Mouse (Mus musculus) brown adipose tissue, adult 24 weeks (tissue): ENCODE data around the gene Cdca7l. TPM values are rescaled to one million over a fixed set of nuclear protein-coding genes. Genes with fewer than 3 reads are reported as not detected.
"Not testable (repeated sequence)": the region's sequence is repeated elsewhere in the genome, so short reads cannot be mapped to it uniquely, and the experiment has no call there.

Experiments used
- H3K27ac ChIP-seq: fragments of 200-500 bp; replicated peaks from 2 replicates; pipeline ENCODE4 v1.5.1; 2012; ENCODE audit warnings: low read depth, mild to moderate bottlenecking, low read length
- H3K4me1 ChIP-seq: fragments of 200-500 bp; 2 replicates; pipeline ENCODE4 v1.6.1; 2012; ENCODE audit warnings: low read length, mixed read lengths; ENCODE audit not compliant: control insufficient read depth, insufficient read depth, insufficient read length
- H3K4me3 ChIP-seq: fragments of 200-500 bp; 2 replicates; pipeline ENCODE4 v1.5.1; 2012; ENCODE audit warnings: low read depth, mild to moderate bottlenecking, low read length, moderate library complexity; ENCODE audit not compliant: insufficient read depth
- polyA plus RNA-seq: library from polyadenylated mRNA; stranded (reverse); fragments of >200 nt; gene quantifications from 2 replicates; pipeline ENCODE4 v1.2.4, GENCODE M21; 2012; ENCODE audit not compliant: missing spikeins, insufficient read depth, insufficient read length

Gene Cdca7l
- 3.1 TPM in 1 of 2 replicates, not detected in the other for polyA plus RNA-seq

- not testable (repeated sequence) for H3K27ac ChIP-seq, H3K4me3 ChIP-seq
These were observed at the start of gene Cdca7l for GRCm38 (mm10) chr12:117803989-117804388. Cdca7l (plus strand) TSS chr12:117804289.

GRCm38 (mm10) chr12:117756010-117756409 lies 48.1 kb upstream of the Cdca7l start:
- peaks cover 22% of the 10 kb centered on the region for H3K4me1 ChIP-seq
- no peak overlapping the region for H3K4me3 ChIP-seq
- H3K27ac ChIP-seq: peak overlapping the region; percentile 41

More at GRCm38 (mm10) chr12:117803989-117804388, at the start of gene Cdca7l:
- H3K4me1 ChIP-seq: not testable (repeated sequence)

GRCm38 (mm10) chr12:117760373-117760772 lies 43.7 kb upstream of the Cdca7l start:
- Histone ChIP-seq H3K4me1 (peaks cover 13% of the 10 kb centered on the region), H3K27ac (0 out of 2 replicates have a peak overlapping the region, but pooled peaks have one; percentile 35), H3K4me3 (no peak overlapping the region)

- Histone ChIP-seq H3K4me1 (peaks cover 12% of the 10 kb centered on the region), H3K27ac (peak overlapping the region; percentile 65)
These were observed 43.2 kb upstream of the Cdca7l start for GRCm38 (mm10) chr12:117760846-117761245.

GRCm38 (mm10) chr12:117761698-117762097 lies 42.4 kb upstream of the Cdca7l start:
- Histone ChIP-seq H3K27ac (0 out of 2 replicates have a peak overlapping the region, but pooled peaks have one; percentile 14), H3K4me1 (peaks cover 11% of the 10 kb centered on the region), H3K4me3 (no peak overlapping the region)

More at GRCm38 (mm10) chr12:117760846-117761245, 43.2 kb upstream of the Cdca7l start:
- H3K4me3 ChIP-seq: no peak overlapping the region

GRCm38 (mm10) chr12:117763247-117763646 lies 40.8 kb upstream of the Cdca7l start:
- peaks cover 11% of the 10 kb centered on the region for H3K4me1 ChIP-seq

GRCm38 (mm10) chr12:117764839-117765238 lies 39.2 kb upstream of the Cdca7l start:
- Histone ChIP-seq H3K27ac (0 out of 2 replicates have a peak overlapping the region, but pooled peaks have one; percentile 20), H3K4me3 (no peak overlapping the region), H3K4me1 (peaks cover 11% of the 10 kb centered on the region)

More at GRCm38 (mm10) chr12:117763247-117763646, 40.8 kb upstream of the Cdca7l start:
- Histone ChIP-seq H3K4me3 (no peak overlapping the region), H3K27ac (peak overlapping the region; percentile 77)

- no peaks in the 10 kb centered on the region for H3K4me1 ChIP-seq
- H3K27ac ChIP-seq: no peak overlapping the region
- no peak overlapping the region for H3K4me3 ChIP-seq
These were observed 35.0 kb upstream of the Cdca7l start for GRCm38 (mm10) chr12:117769113-117769512.

- H3K27ac ChIP-seq: no peak overlapping the region
- no peaks in the 10 kb centered on the region for H3K4me1 ChIP-seq
- H3K4me3 ChIP-seq: no peak overlapping the region
These were observed 33.9 kb upstream of the Cdca7l start for GRCm38 (mm10) chr12:117770211-117770610.

GRCm38 (mm10) chr12:117771156-117771555 lies 32.9 kb upstream of the Cdca7l start:
- no peak overlapping the region for H3K27ac ChIP-seq
- no peaks in the 10 kb centered on the region for H3K4me1 ChIP-seq
- no peak overlapping the region for H3K4me3 ChIP-seq

GRCm38 (mm10) chr12:117772638-117773037 lies 31.5 kb upstream of the Cdca7l start:
- Histone ChIP-seq H3K27ac (no peak overlapping the region), H3K4me1 (no peaks in the 10 kb centered on the region), H3K4me3 (no peak overlapping the region)

- no peak overlapping the region for H3K27ac ChIP-seq
- H3K4me3 ChIP-seq: no peak overlapping the region
- no peaks in the 10 kb centered on the region for H3K4me1 ChIP-seq
These were observed 27.2 kb upstream of the Cdca7l start for GRCm38 (mm10) chr12:117776841-117777240.

- Histone ChIP-seq H3K4me1 (no peaks in the 10 kb centered on the region), H3K27ac (no peak overlapping the region), H3K4me3 (no peak overlapping the region)
These were observed 22.7 kb upstream of the Cdca7l start for GRCm38 (mm10) chr12:117781360-117781759.

- no peak overlapping the region for H3K27ac ChIP-seq
- H3K4me1 ChIP-seq: no peaks in the 10 kb centered on the region
- H3K4me3 ChIP-seq: no peak overlapping the region
These were observed 20.7 kb upstream of the Cdca7l start for GRCm38 (mm10) chr12:117783426-117783825.

GRCm38 (mm10) chr12:117786621-117787020 lies 17.5 kb upstream of the Cdca7l start:
- Histone ChIP-seq H3K27ac (no peak overlapping the region), H3K4me3 (no peak overlapping the region), H3K4me1 (no peaks in the 10 kb centered on the region)

- no peaks in the 10 kb centered on the region for H3K4me1 ChIP-seq
- no peak overlapping the region for H3K27ac ChIP-seq
- H3K4me3 ChIP-seq: no peak overlapping the region
These were observed 15.5 kb upstream of the Cdca7l start for GRCm38 (mm10) chr12:117788513-117789011.
